Mouse (Mus musculus): ENCODE results near the gene Yars.

Yars gene

DNA sequence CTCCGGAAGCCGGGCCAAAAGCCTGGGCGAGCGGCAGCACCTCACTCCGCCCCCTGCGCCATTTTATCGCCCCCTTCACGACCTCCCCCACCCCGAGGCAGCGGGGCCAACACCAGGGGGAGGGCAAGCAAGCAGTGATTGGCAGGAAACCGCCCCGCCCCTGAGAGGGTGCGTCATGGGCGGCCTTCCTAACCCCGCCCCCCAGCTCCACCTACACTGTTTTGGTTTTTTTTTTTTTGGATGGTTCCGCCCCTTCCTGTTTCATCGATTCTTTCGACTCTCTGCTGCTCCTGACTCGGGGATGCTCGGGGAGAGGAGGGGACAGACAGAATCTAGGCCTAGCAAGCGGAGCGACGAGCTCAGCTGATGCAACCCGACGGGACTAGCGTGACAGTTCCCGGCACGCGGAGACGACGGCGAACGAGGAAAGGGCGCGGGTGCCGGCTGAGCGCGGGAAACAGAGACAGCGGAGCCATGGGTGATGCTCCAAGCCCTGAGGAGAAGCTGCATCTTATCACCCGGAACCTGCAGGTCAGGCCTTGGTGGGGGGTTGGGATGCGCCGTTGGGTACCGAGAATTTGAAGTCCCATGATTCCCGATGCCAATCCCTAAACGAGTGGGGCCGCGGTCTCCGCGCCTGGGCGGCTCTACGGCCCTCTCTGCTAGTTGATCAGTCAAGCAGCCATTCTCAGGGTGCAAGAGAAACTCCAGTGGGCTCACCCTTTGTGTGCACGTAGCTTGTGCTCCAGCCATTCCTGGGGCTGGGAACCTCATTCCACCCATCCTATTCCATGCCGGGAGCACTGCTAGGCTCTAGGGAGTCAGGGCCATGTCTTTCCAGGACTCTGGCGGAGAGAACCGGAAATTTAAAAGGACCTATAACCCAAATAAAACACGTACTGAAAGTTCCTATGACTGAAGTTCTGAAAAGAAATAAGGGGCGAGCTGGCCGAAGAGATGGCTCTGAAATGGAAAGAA, at the start of gene Yars, which contains the start of gene S100pbp:
Yars (plus strand) TSS at position 219 of the 978 bp plus-strand sequence.
S100pbp (minus strand) TSS at position 186 of the 978 bp plus-strand sequence.
- DNase-seq (ENCODE audit: extremely low read depth, low read depth), result peak; percentile 97

DNA sequence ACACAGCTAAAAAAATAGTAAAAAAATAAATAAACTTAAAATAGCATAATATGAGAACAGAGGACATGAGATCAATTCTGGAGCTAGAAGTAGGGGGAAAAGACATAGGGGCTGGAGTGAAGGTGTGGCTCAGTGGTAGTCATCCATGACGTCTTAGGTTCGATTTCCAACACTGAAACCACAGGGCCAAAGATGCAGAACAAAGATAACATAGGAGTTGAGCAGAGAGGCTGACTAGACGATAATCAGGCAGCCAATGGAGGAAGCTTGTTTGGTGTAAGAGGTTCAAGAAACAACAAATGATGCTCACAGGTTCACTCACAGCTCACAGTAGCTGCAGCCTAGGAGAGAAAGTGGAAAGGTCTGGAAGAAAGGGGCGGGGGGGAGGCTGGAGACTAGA, 48.8 kb upstream of the Yars start:
- DNase-seq (ENCODE audit: extremely low read depth, low read depth), result no peak

DNA sequence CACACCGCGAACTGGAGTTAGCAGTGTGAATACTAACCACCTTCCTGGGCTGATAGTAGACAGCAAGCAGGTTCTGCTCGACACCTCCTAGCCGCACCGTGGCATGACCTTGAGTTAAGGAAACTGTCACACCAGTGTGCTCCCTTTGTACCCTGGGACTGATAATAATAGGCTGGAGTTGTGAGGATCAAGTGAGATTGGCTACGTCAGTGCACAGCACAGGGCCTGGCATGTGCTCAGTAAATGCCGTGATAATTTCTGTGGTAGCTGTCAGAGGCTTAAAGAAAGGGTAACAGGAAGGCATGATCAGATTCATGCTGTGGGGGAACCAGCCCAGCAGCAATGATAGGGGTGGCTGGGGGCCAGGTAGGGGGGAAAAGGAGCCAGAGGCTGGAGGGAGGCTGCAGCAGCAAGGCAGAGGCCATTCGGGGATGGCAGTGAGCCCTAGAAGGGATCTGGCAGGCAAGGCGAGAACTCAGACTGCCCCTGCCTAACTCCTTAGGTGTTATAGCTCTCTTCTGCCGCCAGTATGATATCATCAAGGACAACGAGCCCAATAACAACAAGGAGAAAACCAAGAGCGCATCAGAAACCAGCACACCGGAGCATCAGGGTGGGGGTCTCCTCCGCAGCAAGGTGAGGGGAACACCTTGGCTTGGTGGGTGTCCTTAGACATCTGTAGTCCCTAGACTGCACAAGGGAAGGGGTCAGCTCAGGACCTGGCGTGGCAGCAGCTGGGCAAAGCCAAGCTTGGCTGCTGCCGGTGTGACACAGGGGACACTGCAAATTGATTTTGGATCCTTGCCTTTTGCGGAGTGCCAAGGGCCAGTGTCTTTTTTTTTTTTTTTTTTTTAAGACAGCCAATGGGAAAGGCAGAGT, 47.8 kb upstream of the Yars start:
- DNase-seq (ENCODE audit: extremely low read depth, low read depth), result peak; percentile 60

DNA sequence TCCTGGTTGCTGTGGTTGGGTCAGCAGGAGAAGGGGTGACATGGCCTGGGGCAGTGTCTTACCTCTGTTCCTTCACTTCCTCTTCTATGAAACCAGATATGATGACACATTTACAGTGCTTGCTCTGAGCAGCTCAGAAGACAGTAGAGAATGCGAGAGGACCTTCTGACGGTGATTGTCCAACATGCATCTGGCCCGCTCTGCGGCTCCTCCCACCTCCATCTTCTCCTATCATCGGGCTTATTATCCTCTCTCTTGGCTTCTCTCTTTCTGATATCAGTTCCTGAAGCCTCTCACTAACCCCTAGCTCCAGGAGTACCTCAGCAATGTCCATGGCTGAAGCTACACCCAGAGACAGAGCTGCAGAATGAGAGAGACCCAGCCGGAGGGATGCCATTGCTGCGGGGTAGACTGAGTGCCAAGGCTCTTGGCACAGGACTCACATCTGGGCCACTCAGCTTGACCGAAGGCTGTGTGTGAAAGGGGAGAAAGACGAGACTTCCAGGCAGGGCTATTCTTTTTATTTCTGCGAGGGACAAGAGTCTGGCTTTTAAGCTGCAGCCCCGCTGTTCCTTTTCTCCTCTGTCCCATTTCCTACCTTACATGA, 47.0 kb upstream of the Yars start:
- DNase-seq (ENCODE audit: extremely low read depth, low read depth), result no peak

DNA sequence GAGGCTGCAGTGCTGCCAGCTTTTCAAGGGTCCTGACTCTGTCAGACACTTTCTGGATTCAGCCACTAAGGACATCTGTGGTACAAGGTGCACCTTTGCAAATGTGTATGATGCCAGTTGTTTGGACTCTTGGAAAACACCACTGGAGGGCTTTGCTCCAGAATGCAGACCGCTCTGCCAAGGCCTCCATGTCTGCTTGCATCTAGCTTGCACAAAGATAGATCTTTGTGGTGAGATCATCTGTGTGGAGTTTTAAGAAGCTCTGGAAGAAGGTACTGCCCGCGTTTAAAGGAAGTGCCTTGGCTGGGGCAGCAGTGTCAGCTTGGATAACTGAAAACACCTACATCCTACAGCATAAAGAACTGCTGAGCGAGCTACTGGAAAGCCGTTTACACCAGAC, 46.1 kb upstream of the Yars start:
- no peak for DNase-seq (ENCODE audit: extremely low read depth, low read depth)

DNA sequence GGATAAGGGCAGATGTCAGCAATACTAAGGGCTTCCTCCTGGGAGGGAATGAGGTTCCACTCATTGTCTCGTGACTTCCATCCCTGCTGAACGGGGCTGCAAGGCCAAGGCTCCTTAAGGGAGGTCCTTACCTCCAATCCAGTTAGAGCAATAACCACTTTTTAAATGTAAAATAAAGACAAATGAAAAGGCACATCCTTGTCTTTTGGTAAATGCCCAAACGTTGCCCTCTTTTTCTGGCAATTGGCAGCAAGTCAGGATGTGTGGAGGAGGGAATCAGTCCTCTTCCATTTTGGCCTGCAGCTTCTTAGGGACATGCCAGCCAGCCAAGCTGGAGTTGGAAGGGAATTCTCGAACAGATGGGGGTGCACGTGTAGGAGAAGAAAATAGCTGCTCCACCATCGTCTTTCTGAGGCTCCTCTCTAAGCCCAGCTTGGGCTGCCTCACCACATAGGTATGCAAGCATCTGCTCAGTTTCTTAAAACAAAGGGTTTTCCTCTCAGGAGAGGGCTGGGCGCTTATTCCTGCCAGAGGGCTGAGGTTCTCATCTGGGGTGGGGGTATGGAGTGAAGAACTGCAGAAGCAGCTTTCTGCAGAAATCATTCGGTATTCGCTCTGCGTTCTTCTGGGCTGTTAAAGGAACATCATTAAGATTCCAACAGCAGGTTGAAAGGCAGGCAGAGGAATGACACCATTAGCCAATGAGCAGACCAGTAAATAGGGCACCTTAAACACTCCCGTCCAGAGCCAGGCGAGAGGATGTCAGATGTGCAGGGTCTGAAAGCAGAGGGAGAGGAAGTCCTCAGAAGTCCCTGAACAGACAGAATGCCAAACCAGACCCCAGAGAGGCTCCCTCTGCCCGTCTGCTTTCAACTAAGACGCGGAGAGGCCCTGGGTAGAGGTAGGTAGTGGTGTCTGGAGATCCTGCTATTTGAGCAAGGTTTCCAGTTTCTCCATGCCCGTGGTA, 44.9 kb upstream of the Yars start:
- no peak for DNase-seq (ENCODE audit: extremely low read depth, low read depth)

DNA sequence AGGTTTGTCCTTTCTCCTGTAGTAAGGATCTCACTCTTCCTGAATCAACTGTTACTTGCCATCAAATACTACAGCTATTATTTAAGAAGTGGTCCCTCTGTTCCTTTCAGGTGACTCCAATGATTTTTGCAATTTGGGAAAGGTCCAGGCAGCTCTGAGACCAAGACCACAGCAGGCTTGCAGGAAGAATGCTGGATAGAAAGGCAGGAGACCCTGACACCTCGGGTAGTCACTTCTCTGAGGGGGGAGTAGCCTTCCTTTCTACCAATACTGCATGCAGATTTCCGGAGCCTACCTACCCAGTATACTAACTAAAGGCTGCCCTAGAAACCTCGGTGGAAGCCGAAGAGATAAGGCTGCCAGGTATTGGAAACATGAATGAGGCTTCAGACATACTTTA, 44.1 kb upstream of the Yars start:
- DNase-seq (ENCODE audit: extremely low read depth, low read depth), result no peak

DNA sequence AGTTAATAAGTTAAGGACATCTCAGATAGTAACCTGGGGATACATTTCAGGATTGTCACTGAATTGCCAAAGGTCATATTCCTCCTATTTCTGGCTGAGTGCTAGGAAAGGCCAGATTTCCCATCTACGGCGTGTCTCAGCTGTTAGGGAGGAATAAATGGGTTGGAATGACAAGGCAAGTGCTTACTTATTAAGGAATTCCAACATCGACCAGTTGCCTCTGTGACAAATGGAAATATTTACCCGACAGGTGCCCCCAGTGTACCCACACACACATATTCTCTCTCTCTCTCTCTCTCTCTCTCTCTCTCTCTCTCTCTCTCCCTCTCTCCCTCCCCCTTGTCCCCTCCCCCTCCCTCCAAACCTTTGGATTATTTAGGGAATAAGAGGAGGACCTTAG, 43.6 kb upstream of the Yars start:
- no peak for DNase-seq (ENCODE audit: extremely low read depth, low read depth)

DNA sequence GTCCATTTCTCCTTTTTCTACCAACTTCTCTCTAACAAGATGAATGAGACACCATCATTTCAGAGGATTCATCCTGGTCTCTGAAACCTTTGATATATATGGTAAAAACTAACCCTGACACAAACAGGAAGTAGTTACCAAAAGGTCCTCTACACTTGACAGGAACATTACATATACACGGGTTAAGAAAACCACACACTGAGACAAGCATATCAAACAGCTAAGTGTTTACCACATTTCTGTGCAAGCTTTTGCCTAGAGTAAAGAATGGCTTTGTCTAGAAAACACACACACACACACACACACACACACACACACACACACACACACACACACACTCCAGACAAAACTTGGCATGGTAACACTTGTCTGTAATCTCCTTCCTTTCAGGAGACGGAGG, 43.2 kb upstream of the Yars start:
- no peak for DNase-seq (ENCODE audit: extremely low read depth, low read depth)

DNA sequence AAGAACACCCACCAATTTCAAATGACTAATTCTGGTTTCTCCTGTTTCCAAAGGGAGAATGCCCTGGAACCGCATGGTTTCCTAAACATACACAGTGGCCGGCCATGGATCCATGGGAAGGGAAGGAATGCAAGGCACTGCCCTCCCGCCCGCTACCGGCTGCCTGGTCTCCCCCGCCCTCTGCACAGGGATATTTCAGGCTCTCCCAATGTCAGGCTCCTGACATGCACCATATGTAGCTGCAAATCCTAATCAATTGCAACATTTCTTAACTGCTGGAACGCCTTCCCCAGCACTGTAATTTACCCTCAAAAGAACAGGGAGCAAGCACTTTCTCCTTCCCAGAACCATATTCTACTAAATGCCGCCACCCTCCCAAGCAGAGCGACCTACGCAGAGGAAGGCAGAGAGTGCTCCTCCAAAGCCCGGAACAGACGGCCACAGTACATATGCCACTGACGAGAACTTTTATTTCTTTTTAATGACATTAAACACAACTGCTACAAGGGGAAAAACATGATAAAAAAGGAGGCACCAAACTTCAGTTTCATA, 41.9 kb upstream of the Yars start:
- no peak for DNase-seq (ENCODE audit: extremely low read depth, low read depth)

DNA sequence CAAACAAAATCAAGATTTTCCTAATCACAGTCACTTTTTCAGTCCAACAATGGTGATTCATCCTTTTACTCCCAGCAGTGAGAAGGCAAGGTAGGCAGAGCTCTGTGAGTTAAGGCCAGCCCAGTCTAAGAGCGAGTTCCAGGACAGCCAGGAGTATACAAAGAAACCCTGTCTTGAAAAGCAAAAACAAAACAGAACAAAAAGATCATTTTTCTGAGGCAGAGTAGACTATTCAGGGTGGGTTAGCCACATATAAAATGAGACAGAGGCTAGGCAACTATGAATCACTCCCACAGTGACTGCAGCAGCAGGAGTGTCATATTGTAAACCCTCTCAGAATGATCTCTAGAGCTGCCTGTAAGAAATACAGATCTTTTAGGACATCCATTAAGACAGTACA, 40.2 kb upstream of the Yars start:
- DNase-seq (ENCODE audit: extremely low read depth, low read depth), result no peak

DNA sequence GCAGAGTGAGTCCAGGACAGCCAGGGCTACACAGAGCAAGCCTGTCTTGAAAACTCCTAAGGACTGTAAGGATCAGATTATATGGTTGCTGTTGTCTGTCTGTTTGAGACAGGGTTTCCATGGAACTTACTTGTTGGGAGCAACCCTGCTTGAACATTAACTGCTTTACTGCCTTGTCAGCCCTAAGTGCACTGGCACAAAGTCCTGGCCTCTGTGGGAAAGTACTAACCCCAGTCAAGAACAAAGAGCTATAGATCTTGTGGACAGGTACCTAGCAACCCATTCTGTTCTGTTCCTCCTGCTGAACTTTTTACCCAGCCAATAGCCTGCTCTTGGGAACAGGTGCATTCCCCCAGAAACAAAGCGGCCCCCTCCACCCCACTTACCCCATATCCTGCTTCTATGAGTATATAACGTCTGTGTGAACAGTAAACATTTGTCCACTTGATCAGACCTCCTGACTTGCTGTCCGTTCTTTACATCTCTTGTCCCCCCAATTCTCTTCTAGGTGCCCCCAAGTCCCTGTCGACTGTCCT, 38.2 kb upstream of the Yars start:
- no peak for DNase-seq (ENCODE audit: extremely low read depth, low read depth)

DNA sequence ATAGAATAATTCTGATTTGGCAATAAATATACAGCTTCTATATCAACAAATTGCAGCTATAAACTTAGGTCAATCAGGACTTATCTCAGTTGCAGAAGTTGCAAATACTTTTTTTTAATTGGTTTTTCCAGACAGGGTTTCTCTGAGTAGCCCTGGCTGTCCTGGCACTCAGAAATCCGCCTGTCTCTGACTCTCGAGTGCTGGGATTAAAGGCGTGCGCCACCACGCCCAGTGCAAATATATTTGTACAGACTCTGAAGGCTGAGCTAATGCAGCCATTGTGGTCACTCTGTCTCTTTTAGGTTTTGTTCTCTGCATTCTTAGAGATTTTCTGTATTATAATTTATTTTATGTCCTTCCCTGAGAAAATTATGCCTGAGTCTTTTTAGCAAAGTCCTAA, 32.0 kb upstream of the Yars start:
- no peak for DNase-seq (ENCODE audit: extremely low read depth, low read depth)

DNA sequence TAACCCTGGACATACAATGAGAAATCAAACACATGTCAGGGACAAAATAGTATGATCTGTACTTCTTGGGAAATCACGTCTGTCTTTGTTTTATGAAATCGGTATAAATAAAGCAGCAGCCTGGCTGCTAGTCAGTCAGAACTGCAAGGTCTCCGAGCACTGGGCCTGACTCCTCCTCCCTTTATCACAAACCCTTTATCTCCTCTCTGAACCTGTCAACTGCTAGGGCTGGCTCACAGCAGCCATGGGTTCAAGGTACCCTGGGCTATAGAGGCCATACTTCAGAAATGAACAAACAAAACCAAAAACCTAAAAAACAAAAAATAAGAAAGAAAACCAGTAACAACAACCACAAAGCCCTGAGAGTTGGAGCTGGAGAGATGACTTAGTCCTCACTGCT, 31.0 kb upstream of the Yars start:
- DNase-seq (ENCODE audit: extremely low read depth, low read depth), result no peak

DNA sequence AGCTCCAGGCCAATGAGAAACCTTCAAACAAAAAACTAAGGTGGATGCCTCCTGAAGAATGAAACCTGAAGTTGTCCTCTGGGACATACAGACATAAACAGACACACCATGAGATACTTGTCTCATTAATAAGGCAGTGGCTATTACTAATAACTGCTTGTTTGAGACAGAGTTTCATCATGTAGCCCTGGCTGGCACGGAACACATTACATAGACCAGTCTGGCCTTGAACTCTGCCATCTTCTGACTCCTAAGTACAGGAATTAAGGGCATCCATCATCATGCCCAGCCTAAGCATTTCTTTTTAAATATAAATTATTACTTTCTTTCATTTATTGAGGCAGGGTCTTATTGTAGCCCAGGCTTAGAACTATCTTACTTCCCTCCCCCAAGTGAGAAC, 28.5 kb upstream of the Yars start:
- no peak for DNase-seq (ENCODE audit: extremely low read depth, low read depth)

DNA sequence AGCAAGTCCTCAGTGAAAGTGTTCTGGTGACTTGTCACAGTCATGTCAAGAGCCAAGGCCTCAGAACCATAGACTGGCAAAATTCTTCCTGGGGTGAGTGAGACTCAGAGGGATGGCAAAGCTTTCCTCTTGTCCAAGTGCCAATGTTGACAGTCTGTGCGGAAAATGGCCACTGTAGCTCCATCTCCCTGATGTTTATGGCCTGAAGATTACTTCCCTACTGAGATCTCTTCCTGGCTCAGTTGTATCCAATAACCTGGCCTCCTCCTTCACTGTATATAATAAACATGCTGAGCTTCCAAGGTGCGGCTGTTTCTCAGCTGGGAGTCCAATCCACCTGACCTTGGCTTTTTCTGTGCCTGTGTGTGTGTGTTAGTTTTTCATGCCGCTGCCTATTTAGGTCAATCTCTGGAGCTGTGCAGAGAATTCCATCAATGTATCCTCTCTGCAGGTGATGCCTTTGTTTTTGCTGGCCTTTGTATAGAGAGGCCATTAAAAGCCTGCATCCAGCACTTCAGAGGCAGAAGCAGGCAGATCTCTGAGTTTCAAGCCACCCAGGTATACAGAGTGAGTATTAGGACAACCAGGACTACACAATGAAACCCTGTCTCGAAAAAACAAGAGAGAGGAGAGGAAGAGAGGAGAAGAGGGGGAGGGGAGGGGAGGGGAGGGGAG, 27.8 kb upstream of the Yars start:
- no peak for DNase-seq (ENCODE audit: extremely low read depth, low read depth)

DNA sequence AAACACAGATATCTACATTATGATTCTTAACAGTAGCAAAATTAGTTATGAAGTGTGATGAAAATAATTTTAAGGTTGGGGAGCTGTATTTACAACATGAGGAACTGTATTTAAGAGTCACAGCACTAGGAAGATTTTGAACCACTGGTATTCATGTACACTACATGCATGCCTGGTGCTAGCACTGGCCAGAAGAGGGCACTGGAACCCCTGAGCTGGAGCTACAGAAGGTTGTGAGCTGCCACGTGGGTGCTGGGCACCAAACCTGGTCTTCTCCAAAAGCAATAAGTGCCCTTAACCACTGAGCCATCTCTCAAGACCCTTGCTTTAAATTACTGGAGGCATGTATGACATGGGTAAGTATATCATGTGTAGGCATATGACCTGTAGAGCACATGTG, 17.0 kb upstream of the Yars start:
- no peak for DNase-seq (ENCODE audit: extremely low read depth, low read depth)

DNA sequence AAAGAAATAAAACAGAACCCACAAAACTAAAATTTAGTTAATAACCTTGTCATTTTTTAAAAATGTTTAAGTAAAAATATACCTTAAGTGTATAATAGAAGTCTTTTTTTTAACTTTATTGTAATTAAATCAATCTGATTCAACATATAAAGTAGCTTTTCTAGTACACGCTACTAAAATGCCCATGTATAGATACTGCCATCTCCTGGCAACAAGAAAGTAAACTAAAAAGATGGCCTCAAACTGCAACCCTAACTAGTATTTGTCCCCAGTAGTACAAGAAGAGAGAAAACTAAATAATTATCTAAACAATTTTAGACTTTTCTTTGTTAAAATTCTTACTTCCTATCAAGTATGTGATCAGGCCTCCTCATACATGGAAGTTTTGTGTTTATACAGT, 10.0 kb upstream of the Yars start:
- no peak for DNase-seq (ENCODE audit: extremely low read depth, low read depth)

DNA sequence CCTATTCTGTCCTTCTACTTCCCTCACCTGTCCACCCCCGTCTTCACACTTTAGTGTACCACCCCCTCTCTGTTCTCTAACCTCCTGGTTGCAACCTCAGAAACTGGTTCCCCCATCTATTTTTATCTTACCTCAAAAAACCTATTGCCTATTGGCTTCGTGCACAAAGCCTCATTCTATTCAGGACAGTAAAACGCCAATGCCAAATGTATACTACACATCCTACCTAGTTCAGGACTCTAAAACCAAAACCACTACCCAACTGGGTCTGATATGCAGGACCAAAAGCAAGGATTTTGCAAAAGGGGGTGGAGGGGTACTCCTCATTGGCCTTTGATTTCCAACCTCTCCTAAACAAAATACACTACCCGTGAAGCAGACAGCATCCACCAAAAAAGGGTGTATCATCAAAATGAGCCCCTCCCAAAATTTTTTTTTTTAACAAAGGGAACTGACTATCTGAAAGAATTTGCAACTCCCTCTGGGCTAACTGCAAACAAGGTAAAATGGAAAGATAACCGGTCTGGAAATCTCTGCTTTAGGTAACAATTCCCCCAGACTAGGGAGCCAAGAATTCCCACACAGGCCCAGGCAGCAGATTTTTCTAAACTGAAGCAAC, 1.4 kb upstream of the Yars start:
- DNase-seq (ENCODE audit: extremely low read depth, low read depth), result no peak

Data from MEL-GATA-1-ER (cell line).